Mouse (Mus musculus): ENCODE data around the gene Psmd11.

DNA sequence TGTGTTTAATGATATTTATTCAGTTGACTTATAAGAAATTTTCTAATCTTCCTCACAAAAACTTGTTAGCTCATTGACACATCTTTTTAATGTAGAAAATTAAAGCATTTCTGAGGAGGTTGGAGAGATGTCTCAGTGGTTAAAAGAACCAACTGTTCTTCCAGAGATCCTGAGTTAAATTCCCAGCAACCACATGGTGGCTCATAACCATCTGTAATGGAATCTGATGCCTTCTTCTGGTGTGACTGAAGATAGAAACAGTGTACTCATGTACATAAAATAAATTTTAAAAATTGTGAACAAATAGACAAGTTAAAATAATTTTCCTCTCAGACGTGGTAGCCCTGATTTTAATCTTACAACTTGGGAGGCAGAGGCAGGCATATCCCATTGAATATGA, 38.5 kb upstream of the Psmd11 start:
- TF ChIP-seq CTCF (IDR thresholded peaks at IDR 0.05; ENCODE audit: control insufficient read depth, insufficient read depth, low read length): no peak
- no peak for TF ChIP-seq POLR2A (IDR thresholded peaks at IDR 0.05; ENCODE audit: borderline replicate concordance, control insufficient read depth, low read depth, low read length)

Data from bone marrow, adult 2 months (tissue).